Mouse (Mus musculus): ENCODE results near the gene Slc2a13. TPM values are rescaled to one million over a fixed set of nuclear protein-coding genes. Genes with fewer than 3 reads are reported as not detected.
A peak's percentile ranks its signal among the peaks of the same experiment; 100 is the strongest.

The Slc2a13 gene
- 0.14 and 0.19 TPM in 2 replicates for polyA plus RNA-seq (2012; rRNA removed)

DNA sequence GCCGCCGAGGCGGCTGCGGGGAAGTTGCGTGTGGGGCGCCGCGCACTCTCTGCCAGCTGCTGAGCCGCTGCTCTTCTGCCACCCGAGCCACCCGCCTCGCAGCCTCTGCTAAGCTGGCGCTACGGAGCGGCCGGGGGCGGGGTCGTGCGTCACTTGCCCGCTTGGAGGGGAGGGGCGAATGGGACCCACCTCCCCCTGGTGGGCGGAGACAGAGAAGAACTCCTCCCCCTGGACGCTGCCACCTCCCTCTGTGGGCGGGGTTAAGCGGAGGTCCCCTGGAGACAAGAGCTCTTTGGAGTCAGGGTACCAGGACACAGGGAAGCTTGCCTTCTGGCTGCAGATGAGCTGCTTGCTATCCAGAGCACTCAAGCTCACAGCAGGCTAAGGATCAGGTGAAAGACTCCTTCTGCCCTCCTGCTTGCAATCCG lies at the start of gene Slc2a13:
Slc2a13 (minus strand) TSS at position 151 of the 428 bp plus-strand sequence.
- peaks cover 6% of the 10 kb centered on the region for H3K4me1 ChIP-seq (ENCODE audit: control insufficient read depth, insufficient read depth, low read length)
- H3K36me3 ChIP-seq (ENCODE audit: control insufficient read depth, insufficient read depth, low read length): no peaks in the 10 kb centered on the region
- H3K27me3 ChIP-seq (ENCODE audit: control insufficient read depth, insufficient read depth, low read length): no peaks in the 10 kb centered on the region
- no peak; the same call in 1 of the 2 replicates for TF ChIP-seq POLR2A (IDR thresholded peaks at IDR 0.05; ENCODE audit: control insufficient read depth, low read depth, low read length)
- TF ChIP-seq CTCF (IDR thresholded peaks at IDR 0.05; ENCODE audit: control insufficient read depth, insufficient read depth, insufficient replicate concordance, low read depth, low read length): no peak
- H3K27ac ChIP-seq (ENCODE audit: control insufficient read depth, insufficient read depth, low read depth, low read length): no peak within 1 kb of the TSS
- peak within 1 kb of the TSS; percentile 89 for H3K4me3 ChIP-seq (ENCODE audit: control insufficient read depth, low read depth, low read length)

GRCm38 (mm10) chr15:91616016-91616415 lies 43.0 kb upstream of the Slc2a13 start:
- no peak overlapping the region for H3K27ac ChIP-seq (ENCODE audit: control insufficient read depth, insufficient read depth, low read depth, low read length)
- H3K4me1 ChIP-seq (ENCODE audit: control insufficient read depth, insufficient read depth, low read length): peaks cover 3% of the 10 kb centered on the region
- no peaks in the 10 kb centered on the region for H3K36me3 ChIP-seq (ENCODE audit: control insufficient read depth, insufficient read depth, low read length)
- no peak overlapping the region for H3K4me3 ChIP-seq (ENCODE audit: control insufficient read depth, low read depth, low read length)
- TF ChIP-seq CTCF (IDR thresholded peaks at IDR 0.05; ENCODE audit: control insufficient read depth, insufficient read depth, insufficient replicate concordance, low read depth, low read length): no peak
- no peak for TF ChIP-seq POLR2A (IDR thresholded peaks at IDR 0.05; ENCODE audit: control insufficient read depth, low read depth, low read length)
- H3K27me3 ChIP-seq (ENCODE audit: control insufficient read depth, insufficient read depth, low read length): no peaks in the 10 kb centered on the region

DNA sequence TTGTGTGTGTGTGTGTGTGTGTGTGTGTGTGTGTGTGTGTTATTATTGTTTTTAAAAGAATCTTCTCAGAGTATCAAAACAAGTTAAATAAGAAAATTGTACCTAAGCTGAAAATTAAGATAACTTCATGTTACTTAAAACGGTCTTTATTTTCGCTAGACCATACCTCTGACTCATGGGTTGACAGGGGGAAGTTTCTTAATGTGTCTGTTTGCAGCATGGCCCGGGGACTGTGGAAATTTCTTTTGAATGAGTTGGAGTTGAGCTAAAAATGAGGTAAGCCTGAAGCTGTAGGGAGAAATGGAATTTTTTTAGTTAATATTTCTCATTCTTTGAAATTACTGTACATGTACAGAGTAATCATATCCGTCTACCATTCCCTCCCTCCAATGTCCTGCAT lies 42.5 kb upstream of the Slc2a13 start:
- Histone ChIP-seq H3K27ac (ENCODE audit: control insufficient read depth, insufficient read depth, low read depth, low read length) (no peak overlapping the region), H3K27me3 (ENCODE audit: control insufficient read depth, insufficient read depth, low read length) (no peaks in the 10 kb centered on the region), H3K4me3 (ENCODE audit: control insufficient read depth, low read depth, low read length) (no peak overlapping the region), H3K4me1 (ENCODE audit: control insufficient read depth, insufficient read depth, low read length) (peaks cover 6% of the 10 kb centered on the region), H3K36me3 (ENCODE audit: control insufficient read depth, insufficient read depth, low read length) (no peaks in the 10 kb centered on the region)
- TF ChIP-seq CTCF (IDR thresholded peaks at IDR 0.05; ENCODE audit: control insufficient read depth, insufficient read depth, insufficient replicate concordance, low read depth, low read length) (no peak), POLR2A (IDR thresholded peaks at IDR 0.05; ENCODE audit: control insufficient read depth, low read depth, low read length) (no peak)

GRCm38 (mm10) chr15:91613981-91614665 lies 41.1 kb upstream of the Slc2a13 start:
- no peak for TF ChIP-seq POLR2A (IDR thresholded peaks at IDR 0.05; ENCODE audit: control insufficient read depth, low read depth, low read length)
- no peak for TF ChIP-seq CTCF (IDR thresholded peaks at IDR 0.05; ENCODE audit: control insufficient read depth, insufficient read depth, insufficient replicate concordance, low read depth, low read length)
- no peaks in the 10 kb centered on the region for H3K36me3 ChIP-seq (ENCODE audit: control insufficient read depth, insufficient read depth, low read length)

GRCm38 (mm10) chr15:91609713-91610112 lies 36.7 kb upstream of the Slc2a13 start:
- Histone ChIP-seq H3K27ac (ENCODE audit: control insufficient read depth, insufficient read depth, low read depth, low read length) (no peak overlapping the region), H3K4me3 (ENCODE audit: control insufficient read depth, low read depth, low read length) (no peak overlapping the region), H3K4me1 (ENCODE audit: control insufficient read depth, insufficient read depth, low read length) (peaks cover 4% of the 10 kb centered on the region; the same call in 1 of the 2 replicates), H3K36me3 (ENCODE audit: control insufficient read depth, insufficient read depth, low read length) (no peaks in the 10 kb centered on the region), H3K27me3 (ENCODE audit: control insufficient read depth, insufficient read depth, low read length) (no peaks in the 10 kb centered on the region)
- no peak for TF ChIP-seq POLR2A (IDR thresholded peaks at IDR 0.05; ENCODE audit: control insufficient read depth, low read depth, low read length)

More at GRCm38 (mm10) chr15:91613981-91614665, 41.1 kb upstream of the Slc2a13 start:
- Histone ChIP-seq H3K4me1 (ENCODE audit: control insufficient read depth, insufficient read depth, low read length) (peaks cover 6% of the 10 kb centered on the region), H3K27ac (ENCODE audit: control insufficient read depth, insufficient read depth, low read depth, low read length) (no peak overlapping the region), H3K4me3 (ENCODE audit: control insufficient read depth, low read depth, low read length) (no peak overlapping the region), H3K27me3 (ENCODE audit: control insufficient read depth, insufficient read depth, low read length) (no peaks in the 10 kb centered on the region)

GRCm38 (mm10) chr15:91608811-91609210 lies 35.8 kb upstream of the Slc2a13 start:
- no peak overlapping the region for H3K27ac ChIP-seq (ENCODE audit: control insufficient read depth, insufficient read depth, low read depth, low read length)
- no peaks in the 10 kb centered on the region for H3K36me3 ChIP-seq (ENCODE audit: control insufficient read depth, insufficient read depth, low read length)
- peaks cover 4% of the 10 kb centered on the region; the same call in 1 of the 2 replicates for H3K4me1 ChIP-seq (ENCODE audit: control insufficient read depth, insufficient read depth, low read length)
- H3K27me3 ChIP-seq (ENCODE audit: control insufficient read depth, insufficient read depth, low read length): no peaks in the 10 kb centered on the region
- TF ChIP-seq CTCF (IDR thresholded peaks at IDR 0.05; ENCODE audit: control insufficient read depth, insufficient read depth, insufficient replicate concordance, low read depth, low read length) (no peak), POLR2A (IDR thresholded peaks at IDR 0.05; ENCODE audit: control insufficient read depth, low read depth, low read length) (no peak)
- no peak overlapping the region for H3K4me3 ChIP-seq (ENCODE audit: control insufficient read depth, low read depth, low read length)

GRCm38 (mm10) chr15:91601197-91601596 lies 28.1 kb upstream of the Slc2a13 start:
- Histone ChIP-seq H3K4me1 (ENCODE audit: control insufficient read depth, insufficient read depth, low read length) (peaks cover 2% of the 10 kb centered on the region; the same call in 1 of the 2 replicates), H3K27me3 (ENCODE audit: control insufficient read depth, insufficient read depth, low read length) (no peaks in the 10 kb centered on the region), H3K4me3 (ENCODE audit: control insufficient read depth, low read depth, low read length) (no peak overlapping the region), H3K36me3 (ENCODE audit: control insufficient read depth, insufficient read depth, low read length) (no peaks in the 10 kb centered on the region), H3K27ac (ENCODE audit: control insufficient read depth, insufficient read depth, low read depth, low read length) (no peak overlapping the region)
- TF ChIP-seq POLR2A (IDR thresholded peaks at IDR 0.05; ENCODE audit: control insufficient read depth, low read depth, low read length) (no peak), CTCF (IDR thresholded peaks at IDR 0.05; ENCODE audit: control insufficient read depth, insufficient read depth, insufficient replicate concordance, low read depth, low read length) (no peak)

Data from testis, adult 2 months (tissue).